Mouse (Mus musculus) lung, embryonic 15.5 days (tissue): ENCODE measurements at regions not wholly inside any gene's neighbourhood (a gene's known extent, or its start where the extent isn't known, plus 50 kb on each side); places are given as distances from the start of the nearest gene placed in this dataset. TPM values are rescaled to one million over a fixed set of nuclear protein-coding genes. Genes with fewer than 3 reads are reported as not detected.

Source experiments
- microRNA-seq: library from miRNA; unstranded; fragments of <30 nt; microRNA quantifications from one replicate; pipeline ENCODE4, GENCODE M21; 2016

Small RNA genes in the stretch of these regions (microRNA-seq; reads per million reads assigned to microRNA genes)
- not detected for gene Mir6341
